Mouse (Mus musculus) heart, adult 2 months (tissue): ENCODE data around the gene Vmn1r112. TPM values are rescaled to one million over a fixed set of nuclear protein-coding genes. Genes with fewer than 3 reads are reported as not detected.
"Not testable (repeated sequence)": the region's sequence is repeated elsewhere in the genome, so short reads cannot be mapped to it uniquely, and the experiment has no call there.

ENCODE experiments used
- DNase-seq, 2 experiments: peaks; one replicate each; pipeline ENCODE4 v3.0.0; 2021
- H3K27ac ChIP-seq: fragments of 200-600 bp; 2 replicates; pipeline ENCODE4 v1.8.1; 2022
- H3K27me3 ChIP-seq: fragments of 200-500 bp; 2 replicates; pipeline ENCODE4 v1.6.1; 2012; ENCODE audit warnings: mild to moderate bottlenecking, low read length, inconsistent platforms, mixed read lengths; ENCODE audit not compliant: control insufficient read depth, insufficient read depth
- H3K36me3 ChIP-seq: fragments of 200-500 bp; 2 replicates; pipeline ENCODE4 v1.6.1; 2012; ENCODE audit warnings: low read length, inconsistent platforms; ENCODE audit not compliant: control insufficient read depth, insufficient read depth
- H3K4me1 ChIP-seq: fragments of 200-500 bp; 2 replicates; pipeline ENCODE4 v1.6.1; 2011; ENCODE audit warnings: low read length; ENCODE audit not compliant: control insufficient read depth, insufficient read depth
- H3K4me3 ChIP-seq: fragments of 200-600 bp; 2 replicates; pipeline ENCODE4 v1.8.1; 2022
- H3K79me2 ChIP-seq: fragments of 200-500 bp; replicated peaks from 2 replicates; pipeline ENCODE4 v1.6.1; 2012; ENCODE audit warnings: mild to moderate bottlenecking, inconsistent platforms, low read length, moderate library complexity, mixed read lengths; ENCODE audit not compliant: control insufficient read depth, insufficient read depth
- H3K9ac ChIP-seq: fragments of 200-500 bp; 2 replicates; pipeline ENCODE4 v1.6.1; 2012; ENCODE audit warnings: low read depth, mild to moderate bottlenecking, control low read depth, inconsistent platforms, low read length, mixed read lengths
- WGBS: fragments of 180-500 bp; shearing (Covaris S2); methylation state at CpG from one replicate; pipeline ENCODE4 v1.1.7; 2018; 5-methylcytosine and 5-hydroxymethylcytosine counted together
- intact Hi-C: fragments of 180-260 bp; cut with DNase I; formaldehyde crosslinking; loops from one replicate; pipeline ENCODE4 v1.15.1; 2025
- long read RNA-seq: library from polyadenylated mRNA; stranded (forward); transcript quantifications from one replicate; pipeline ENCODE4 v2.0.0, GENCODE M21; 2021
- polyA plus RNA-seq: library from polyadenylated mRNA; depleted of rRNA; stranded (reverse); fragments of >200 nt; gene quantifications from 2 replicates; pipeline ENCODE4 v1.2.3, GENCODE M21; 2012; rRNA removed
- total RNA-seq, 2 experiments: library from RNA; stranded (reverse); gene quantifications; 2 replicates each; pipeline ENCODE4 v1.2.3; 2021

Vmn1r112 gene
- total RNA-seq (not detected), polyA plus RNA-seq (not detected in 2 replicates)
- long read RNA-seq, result 0 reads

DNA sequence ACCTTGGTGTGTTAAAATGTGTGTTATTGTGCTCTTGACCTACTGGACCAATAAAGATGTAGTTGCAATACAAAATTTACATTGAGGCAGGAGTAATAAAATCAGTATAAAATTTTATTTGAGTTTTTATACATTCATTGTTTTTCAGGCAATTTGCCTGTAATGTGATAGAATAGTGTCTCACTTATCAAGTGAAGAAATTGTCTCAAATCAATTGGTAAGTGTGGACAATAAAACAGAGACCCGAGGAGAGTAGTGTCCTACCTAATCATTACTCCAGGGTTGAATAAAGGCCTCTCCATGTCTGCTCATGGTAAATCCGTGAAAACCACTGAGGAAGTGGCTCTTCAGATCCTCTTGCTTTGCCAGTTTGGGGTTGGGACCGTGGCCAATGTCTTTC, at the start of gene Vmn1r112:
Gene Vmn1r112, plus strand, starts transcription at position 301 of the 400 bp plus-strand sequence.
- no CpG with 5 or more reads among the region's 3 CpGs for WGBS
- H3K27me3 ChIP-seq, DNase-seq: not testable (repeated sequence)

DNA sequence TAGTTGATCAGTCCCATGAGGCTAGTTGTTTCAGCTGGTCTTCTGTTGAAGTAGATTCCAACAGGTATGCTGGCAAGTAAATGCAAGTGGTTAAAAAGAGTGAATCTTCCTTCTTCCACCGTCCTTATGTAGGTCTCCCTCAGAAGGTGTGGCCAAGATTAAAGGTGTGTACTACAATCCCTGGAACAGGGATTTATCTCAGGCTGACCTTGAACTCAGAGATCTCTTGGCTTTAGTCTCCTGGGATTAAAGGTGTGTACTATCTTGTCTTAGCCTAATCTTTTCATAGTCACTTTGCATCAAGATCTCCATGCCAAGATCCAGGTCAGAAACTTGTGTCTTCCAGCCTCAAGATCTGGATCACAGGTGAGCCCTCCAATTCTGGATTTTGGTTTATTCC, 40.5 kb upstream of the Vmn1r112 start, which contains the start of gene Gm10668:
Gene Gm10668, minus strand, starts transcription at position 101 of the 400 bp plus-strand sequence.
- WGBS, result no CpG with 5 or more reads among the region's 1 CpGs
- intact Hi-C loops, result not testable (repeated sequence)

More for the DNA sequence above, at the start of gene Vmn1r112:
- H3K27ac ChIP-seq, intact Hi-C loops, H3K4me1 ChIP-seq, H3K9ac ChIP-seq, H3K4me3 ChIP-seq, H3K36me3 ChIP-seq, H3K79me2 ChIP-seq: not testable (repeated sequence)

DNA sequence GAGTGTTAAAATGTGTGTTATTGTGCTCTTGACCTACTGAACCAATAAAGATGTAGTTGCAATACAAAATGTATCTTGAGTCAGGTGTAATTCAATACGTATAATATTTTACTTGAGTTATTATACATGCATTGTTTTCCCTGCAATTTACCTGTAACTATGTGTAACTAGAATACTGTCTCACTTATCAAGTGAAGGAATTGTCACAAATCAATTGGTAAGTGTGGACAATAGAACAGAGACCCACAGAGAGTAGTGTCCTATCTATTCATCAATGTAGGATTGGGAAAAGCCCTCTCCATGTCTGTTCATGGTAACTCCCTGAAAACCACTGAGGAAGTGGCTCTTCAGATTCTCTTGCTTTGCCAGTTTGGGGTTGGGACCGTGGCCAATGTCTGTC, 16.0 kb downstream of the Vmn1r112 start, which contains the start of gene Vmn1r113:
Gene Vmn1r113, plus strand, starts transcription at position 301 of the 400 bp plus-strand sequence.
- H3K9ac ChIP-seq, H3K79me2 ChIP-seq, H3K4me1 ChIP-seq, intact Hi-C loops, DNase-seq, H3K27me3 ChIP-seq, H3K4me3 ChIP-seq, H3K27ac ChIP-seq, H3K36me3 ChIP-seq: not testable (repeated sequence)
- WGBS, result 50% methylated on average over 2 of the region's 2 CpGs

More for the DNA sequence above, 40.5 kb upstream of the Vmn1r112 start, which contains the start of gene Gm10668:
- not testable (repeated sequence) for H3K79me2 ChIP-seq, H3K9ac ChIP-seq, H3K27ac ChIP-seq, H3K4me3 ChIP-seq, DNase-seq, H3K4me1 ChIP-seq, H3K36me3 ChIP-seq, H3K27me3 ChIP-seq

DNA sequence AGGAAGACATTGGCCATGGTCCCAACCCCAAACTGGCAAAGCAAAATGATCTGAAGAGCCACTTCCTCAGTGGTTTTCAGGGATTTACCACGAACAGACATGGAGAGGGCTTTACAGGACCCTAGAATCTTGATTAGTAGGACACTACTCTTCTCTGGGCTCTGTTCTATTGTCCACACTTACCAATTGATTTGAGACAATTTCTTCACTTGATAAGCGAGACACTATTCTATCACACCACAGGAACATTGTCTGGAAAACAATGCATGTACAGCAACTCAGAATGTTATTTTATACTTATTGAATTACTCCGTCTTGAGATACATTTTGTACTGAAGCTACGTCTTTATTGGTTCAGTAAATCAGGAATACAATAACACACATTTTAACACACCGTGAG, 41.1 kb downstream of the Vmn1r112 start, which contains the start of gene Vmn1r114:
Gene Vmn1r114, minus strand, starts transcription at position 101 of the 400 bp plus-strand sequence.
- H3K4me3 ChIP-seq, H3K9ac ChIP-seq, intact Hi-C loops, H3K27ac ChIP-seq, H3K36me3 ChIP-seq, H3K27me3 ChIP-seq, DNase-seq, H3K4me1 ChIP-seq, H3K79me2 ChIP-seq: not testable (repeated sequence)
- no CpG with 5 or more reads among the region's 5 CpGs for WGBS

Other genes starting within 250 kb of the Vmn1r112 start
- gene Vmn1r104, start 237.3 kb upstream of the Vmn1r112 start, total RNA-seq, result not detected
- gene Vmn1r104, start 237.3 kb upstream of the Vmn1r112 start, polyA plus RNA-seq, result not detected in 2 replicates
- gene Gm5726, start 225.4 kb upstream of the Vmn1r112 start, total RNA-seq, result not detected
- gene Gm5726, start 225.4 kb upstream of the Vmn1r112 start, polyA plus RNA-seq, result not detected in 2 replicates
- gene Gm4141, start 194.9 kb upstream of the Vmn1r112 start, total RNA-seq, result not detected
- not detected in 2 replicates for gene Gm4141, start 194.9 kb upstream of the Vmn1r112 start, polyA plus RNA-seq
- not detected for gene Gm4513, start 172.2 kb upstream of the Vmn1r112 start, total RNA-seq
- not detected in 2 replicates for gene Gm4513, start 172.2 kb upstream of the Vmn1r112 start, polyA plus RNA-seq
- not detected for gene Vmn1r107, start 102.3 kb upstream of the Vmn1r112 start, total RNA-seq
- not detected in 2 replicates for gene Vmn1r107, start 102.3 kb upstream of the Vmn1r112 start, polyA plus RNA-seq
- gene Vmn1r111, start 68.0 kb upstream of the Vmn1r112 start, total RNA-seq, result not detected
- not detected in 2 replicates for gene Vmn1r111, start 68.0 kb upstream of the Vmn1r112 start, polyA plus RNA-seq
- gene Gm10668, start 40.6 kb upstream of the Vmn1r112 start, total RNA-seq, result not detected
- gene Gm10668, start 40.6 kb upstream of the Vmn1r112 start, polyA plus RNA-seq, result not detected in 2 replicates
- gene Vmn1r113, start 16.1 kb downstream of the Vmn1r112 start, total RNA-seq, result not detected
- not detected in 2 replicates for gene Vmn1r113, start 16.1 kb downstream of the Vmn1r112 start, polyA plus RNA-seq
- gene Vmn1r114, start 41.0 kb downstream of the Vmn1r112 start, total RNA-seq, result not detected
- not detected in 2 replicates for gene Vmn1r114, start 41.0 kb downstream of the Vmn1r112 start, polyA plus RNA-seq
- gene Vmn1r115, start 73.8 kb downstream of the Vmn1r112 start, total RNA-seq, result not detected
- not detected in 2 replicates for gene Vmn1r115, start 73.8 kb downstream of the Vmn1r112 start, polyA plus RNA-seq
- not detected for gene Vmn1r116, start 101.1 kb downstream of the Vmn1r112 start, total RNA-seq
- not detected in 2 replicates for gene Vmn1r116, start 101.1 kb downstream of the Vmn1r112 start, polyA plus RNA-seq
- not detected for gene Vmn1r117, start 112.9 kb downstream of the Vmn1r112 start, total RNA-seq
- not detected in 2 replicates for gene Vmn1r117, start 112.9 kb downstream of the Vmn1r112 start, polyA plus RNA-seq
- gene Vmn1r118, start 141.2 kb downstream of the Vmn1r112 start, total RNA-seq, result not detected
- not detected in 2 replicates for gene Vmn1r118, start 141.2 kb downstream of the Vmn1r112 start, polyA plus RNA-seq
- not detected for gene Vmn1r119, start 241.3 kb downstream of the Vmn1r112 start, total RNA-seq
- gene Vmn1r119, start 241.3 kb downstream of the Vmn1r112 start, polyA plus RNA-seq, result not detected in 2 replicates